Mouse (Mus musculus) yolk sac, embryonic 10.5 days (tissue): ENCODE measurements at regions not wholly inside any gene's neighbourhood (a gene's known extent, or its start where the extent isn't known, plus 50 kb on each side); places are given as distances from the start of the nearest gene placed in this dataset.
"Not testable (repeated sequence)": the region's sequence is repeated elsewhere in the genome, so short reads cannot be mapped to it uniquely, and the experiment has no call there.

ENCODE experiments used
- DNase-seq: peaks from one replicate; pipeline ENCODE4 v3.0.0-alpha.2; 2017; ENCODE audit warnings: low spot score

DNA sequence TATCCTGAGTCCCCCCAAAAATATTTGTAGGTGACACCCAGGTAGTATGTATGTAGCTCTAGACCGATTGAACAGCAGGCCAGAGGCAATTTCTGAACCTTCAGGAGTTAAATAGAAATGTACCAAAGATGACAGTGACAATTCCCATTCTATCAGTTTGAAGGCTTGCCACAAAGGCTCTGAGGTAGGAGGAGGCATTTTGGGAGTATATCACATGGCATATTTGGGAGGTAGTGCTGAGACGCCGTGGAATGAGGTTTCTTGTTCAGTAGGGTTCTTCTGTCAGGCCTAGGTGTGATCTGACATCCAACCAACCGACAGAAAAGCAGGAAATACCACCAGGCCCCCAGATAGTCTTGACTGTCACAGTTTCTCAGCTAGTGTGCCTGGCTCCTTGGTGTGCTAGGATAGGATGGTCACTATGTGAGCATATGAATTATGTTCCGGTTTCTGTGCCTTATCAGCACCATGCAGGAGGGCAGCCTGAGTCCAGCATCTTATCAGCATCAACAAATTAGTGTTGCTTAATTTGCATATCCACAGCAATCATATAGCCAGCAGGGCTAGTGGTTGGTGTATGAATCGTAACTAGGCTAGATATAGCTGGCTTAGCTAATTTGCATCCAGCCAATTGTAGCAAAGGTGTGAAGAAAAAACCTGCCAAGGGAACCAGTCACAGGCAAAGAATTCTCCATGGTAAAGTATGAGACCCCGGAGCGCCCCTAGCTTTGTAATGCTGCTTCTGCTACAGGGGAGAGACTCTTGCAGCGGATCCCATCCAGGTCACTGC, 136.3 kb upstream of the Bcor start:
- no peak for DNase-seq

DNA sequence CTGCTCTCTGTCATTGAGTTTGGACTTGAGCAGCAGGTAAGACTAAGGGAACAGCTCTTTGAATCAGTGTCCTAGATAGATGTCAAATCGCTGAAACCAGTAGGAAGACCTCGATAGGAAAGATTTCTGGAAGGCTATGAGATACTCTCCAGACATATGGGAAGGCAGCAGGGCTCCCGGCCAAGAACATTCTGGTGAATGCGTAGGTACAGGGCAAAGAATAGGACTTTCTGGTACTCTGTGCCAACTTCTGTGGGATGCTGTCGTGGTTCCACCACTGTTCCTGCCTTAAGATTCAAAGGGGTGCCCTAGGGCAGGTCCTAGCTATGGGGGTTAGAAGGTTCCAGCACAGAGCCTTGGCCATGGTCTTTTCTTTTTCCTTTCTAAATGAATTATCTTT, 138.5 kb upstream of the Bcor start:
- no peak for DNase-seq

DNA sequence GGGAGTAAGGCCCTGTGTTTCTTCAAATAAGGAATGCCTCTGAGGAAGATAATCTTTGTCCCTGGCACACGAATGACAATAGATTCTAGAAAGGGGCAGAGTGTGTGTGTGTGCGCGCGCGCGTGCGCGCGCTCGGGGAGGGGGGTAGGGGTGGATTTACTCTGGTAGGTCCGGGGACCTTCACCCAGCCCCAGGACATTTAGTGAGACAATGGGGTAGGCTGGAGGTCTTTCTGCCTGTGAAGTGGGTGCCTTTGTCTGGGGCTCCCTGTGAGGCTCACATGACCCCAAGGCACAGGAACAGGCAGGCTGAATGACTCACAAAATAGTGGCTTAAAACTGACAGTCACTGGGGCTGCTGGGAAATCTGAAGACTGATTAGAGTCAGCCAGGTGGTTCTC, 139.1 kb upstream of the Bcor start:
- no peak for DNase-seq

DNA sequence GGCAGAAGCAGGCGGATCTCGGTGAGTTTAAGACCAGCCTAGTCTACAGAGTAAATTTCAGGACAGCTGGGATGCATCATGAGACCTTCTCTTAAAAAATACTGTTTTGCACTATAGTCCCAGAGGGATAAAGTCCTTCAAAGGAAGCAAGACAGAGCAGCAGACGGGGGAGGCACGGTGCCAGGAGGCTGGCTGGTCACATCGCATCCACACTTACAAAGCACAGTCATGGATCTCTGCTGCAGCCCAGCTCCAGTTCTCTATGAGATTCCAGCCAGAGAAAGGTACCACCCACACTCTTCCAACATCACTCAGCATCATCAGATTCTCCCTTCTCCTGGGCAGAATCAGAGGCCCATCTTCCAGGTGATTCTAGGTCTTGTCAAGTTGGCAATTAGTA, 144.5 kb upstream of the Bcor start:
- DNase-seq, result no peak

DNA sequence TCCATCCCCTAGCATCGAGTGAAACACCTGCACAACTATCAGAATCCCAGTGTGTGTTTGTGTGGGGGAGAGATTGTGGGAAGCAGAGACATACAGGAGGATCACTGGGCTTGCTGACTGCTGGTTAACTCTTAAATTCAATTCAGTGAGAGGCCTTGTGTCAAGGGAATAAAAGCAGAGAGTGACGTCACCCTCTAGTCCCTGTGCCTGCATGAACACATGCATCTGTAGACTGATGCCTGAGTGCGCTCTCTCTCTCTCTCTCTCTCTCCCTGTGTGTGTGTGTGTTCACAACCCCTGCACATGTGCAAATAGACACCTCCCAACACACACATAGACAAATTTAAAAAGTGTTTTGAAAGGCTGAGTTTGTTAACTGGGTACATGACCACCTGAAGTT, 146.8 kb upstream of the Bcor start:
- no peak for DNase-seq

DNA sequence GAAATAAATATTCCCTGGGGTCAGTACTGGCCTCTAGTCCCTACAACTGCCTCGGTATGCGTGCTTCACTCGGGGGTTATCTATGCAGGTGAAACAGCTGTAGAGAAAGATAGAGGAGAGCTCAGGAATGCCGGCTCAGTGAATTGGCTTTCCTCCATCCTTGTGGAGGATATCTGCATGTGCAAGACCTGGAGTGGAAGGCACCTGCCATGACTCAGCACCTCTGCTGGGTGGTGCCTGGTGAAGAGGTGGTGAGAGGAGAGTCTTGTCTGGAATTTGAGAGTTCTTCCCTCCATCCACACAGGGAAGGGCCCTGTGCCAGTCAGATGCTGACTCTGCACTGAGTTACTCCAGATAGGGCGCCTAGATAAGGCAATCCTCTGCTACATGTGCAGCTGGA, 152.4 kb upstream of the Bcor start:
- DNase-seq, result peak; percentile 55

DNA sequence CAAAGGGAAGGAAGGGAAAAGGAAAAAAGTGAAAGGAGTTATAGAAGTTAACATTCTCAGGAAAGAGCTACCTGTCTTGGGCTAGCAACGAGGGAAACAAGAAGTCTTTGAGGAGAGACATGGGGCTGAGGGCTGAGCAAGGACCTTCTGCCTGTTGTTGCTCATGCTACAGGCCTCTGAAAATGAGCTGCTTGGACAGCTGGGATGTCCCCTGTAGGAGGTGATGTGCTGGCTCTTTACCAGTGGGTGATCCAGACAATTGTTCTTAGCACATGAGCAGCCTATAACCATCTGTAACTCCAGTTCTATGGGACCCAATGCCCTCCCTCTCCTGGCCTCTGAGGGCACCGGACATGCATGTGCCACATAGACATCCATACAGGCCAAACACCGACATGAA, 155.5 kb upstream of the Bcor start:
- DNase-seq, result no peak

DNA sequence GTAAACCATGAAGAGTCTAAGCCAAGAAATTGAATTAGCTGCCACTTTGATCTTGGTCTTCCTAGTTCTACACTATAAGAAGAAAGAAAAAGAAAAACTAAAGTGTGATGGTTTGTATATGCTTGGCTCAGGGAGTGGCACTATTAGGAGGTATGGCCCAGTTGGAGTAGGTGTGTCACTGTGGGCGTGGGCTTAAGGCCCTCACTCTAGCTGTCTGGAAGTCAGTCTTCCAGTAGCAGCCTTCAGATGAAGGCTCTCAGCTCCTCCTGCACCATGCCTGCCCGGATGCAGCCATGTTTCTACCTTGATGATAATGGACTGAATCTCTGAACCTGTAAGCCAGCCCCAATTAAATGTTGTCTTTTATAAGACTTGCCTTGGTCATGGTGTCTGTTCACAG, 157.3 kb upstream of the Bcor start:
- not testable (repeated sequence) for DNase-seq

DNA sequence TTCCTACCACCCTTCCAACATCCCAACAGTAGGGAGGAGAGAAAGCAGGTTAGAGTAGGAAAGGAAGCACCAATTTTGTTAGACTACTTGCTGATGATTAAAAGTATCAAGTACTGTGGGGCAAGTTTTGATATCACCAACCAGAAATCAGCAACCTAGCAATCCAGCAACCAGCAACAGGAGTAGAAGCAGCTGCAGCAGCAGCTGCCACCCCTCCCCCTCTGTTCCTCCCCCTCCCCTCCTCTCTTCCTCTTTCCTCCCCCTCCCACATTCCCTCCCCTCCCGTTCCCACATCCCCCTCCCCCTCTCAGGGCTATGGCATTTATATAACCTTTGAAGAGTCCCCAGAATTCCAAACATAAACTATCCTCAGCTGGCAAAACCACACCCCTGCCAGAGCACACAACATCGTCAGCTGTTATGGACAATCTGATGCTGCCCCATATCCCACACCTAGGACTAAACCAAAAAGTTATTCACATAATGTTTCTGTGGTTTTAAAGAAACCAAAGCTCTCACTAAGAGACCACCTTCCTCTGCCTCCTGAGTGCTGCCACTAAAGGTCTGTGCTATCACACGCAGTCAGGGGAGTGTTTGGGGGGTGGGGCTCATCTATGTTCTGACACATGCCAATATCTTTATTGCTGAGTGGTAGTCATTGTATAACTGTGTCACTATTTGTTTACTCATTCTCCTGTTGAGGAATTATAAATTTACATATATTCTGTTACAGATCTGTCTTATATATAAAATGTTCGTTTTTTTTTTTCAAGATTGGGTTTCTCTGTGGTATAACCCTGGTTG, 158.9 kb upstream of the Bcor start:
- no peak for DNase-seq

DNA sequence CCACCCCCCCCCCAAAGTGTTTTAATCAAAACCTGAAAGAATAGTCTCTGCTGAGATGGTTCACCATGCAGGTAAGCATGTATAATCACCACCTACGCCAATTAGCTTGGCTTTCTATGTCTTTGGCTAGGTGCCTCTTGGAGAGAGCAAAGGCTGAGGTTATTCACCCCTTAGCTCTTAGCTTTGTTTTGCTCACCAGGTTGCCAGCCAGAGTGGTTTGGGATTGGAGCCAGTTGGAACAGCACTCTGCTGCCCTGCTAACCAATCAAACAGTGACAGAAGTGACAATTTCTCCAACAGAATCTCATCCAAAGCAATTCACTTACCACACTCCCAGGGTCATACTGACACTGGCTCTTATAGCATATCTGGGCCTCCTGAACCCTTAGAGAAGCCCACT, 162.3 kb upstream of the Bcor start:
- no peak for DNase-seq

DNA sequence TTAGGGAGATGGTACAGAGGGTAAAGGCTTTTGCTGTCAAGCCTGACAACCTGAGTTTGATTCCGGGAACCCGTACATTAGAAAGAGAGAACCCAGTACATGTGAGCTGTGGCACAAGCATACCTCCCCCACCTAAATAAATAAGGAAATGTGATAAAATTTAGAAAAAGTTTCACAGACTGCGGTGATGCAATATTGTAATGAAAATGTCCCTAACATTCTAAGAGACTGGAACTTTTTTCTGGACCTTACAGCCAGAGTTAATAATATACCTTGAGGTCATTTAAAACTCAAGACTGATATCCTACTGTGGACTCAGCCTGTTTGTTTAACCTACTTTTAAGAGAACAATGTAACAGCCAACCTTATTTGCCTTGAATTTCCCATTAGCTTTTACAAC, 163.1 kb upstream of the Bcor start:
- no peak for DNase-seq

DNA sequence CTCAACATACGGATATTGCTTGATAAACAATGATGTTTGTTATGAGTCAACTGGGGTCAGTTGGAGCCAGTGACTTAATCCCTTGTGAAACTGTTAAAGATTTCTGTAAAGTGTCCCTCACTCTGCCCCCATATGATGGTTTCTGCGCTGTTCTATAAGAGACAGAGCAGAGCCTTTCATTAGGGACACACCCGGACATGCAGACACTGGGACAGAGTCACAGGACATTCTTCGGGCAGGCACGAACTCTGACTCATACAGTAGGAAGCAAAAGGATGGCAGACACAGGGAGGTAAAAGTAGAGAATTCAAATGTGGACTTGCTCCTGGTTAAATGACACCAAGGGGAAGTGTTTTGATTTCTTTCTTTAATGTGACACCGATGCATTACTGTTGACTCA, 163.7 kb upstream of the Bcor start:
- no peak for DNase-seq

DNA sequence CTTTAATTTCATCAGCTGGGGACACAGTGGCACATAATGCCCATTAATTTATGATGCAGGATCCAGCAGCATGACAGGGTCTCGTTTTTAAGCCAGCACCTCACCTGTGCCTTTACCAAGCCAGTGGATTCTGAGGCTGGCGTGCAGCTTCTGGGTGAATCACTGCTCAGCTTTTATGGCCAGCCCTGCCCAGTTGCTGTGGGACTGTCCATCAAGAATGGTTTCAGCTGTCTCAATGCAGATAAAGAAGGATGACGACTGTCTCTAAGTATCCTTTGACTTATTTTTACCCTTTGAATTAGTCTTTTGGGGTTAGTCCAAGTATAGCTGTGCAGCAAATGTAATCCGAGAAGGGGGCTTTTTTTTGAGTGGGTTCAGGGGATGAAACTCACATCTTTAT, 167.3 kb upstream of the Bcor start:
- no peak for DNase-seq

DNA sequence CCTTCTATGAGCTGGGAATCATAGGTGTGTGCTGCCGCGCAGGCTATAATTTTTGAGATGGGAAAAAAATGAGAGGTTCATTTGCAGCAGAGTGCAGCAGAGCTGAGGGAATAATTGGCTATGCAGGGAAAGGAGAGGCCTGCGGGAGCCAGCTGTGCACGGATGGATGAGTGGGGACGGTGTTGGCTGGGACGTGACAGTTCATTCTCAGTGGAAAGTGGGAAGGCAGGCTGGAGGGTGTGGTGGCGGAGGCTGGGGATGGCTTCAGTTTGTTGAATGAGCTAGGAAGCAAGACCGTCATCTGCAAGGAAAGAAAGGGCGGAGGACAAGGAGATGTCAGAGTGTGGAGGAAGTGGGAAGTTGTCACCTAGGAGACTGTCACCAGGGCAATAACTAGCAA, 180.4 kb upstream of the Bcor start:
- DNase-seq, result no peak

DNA sequence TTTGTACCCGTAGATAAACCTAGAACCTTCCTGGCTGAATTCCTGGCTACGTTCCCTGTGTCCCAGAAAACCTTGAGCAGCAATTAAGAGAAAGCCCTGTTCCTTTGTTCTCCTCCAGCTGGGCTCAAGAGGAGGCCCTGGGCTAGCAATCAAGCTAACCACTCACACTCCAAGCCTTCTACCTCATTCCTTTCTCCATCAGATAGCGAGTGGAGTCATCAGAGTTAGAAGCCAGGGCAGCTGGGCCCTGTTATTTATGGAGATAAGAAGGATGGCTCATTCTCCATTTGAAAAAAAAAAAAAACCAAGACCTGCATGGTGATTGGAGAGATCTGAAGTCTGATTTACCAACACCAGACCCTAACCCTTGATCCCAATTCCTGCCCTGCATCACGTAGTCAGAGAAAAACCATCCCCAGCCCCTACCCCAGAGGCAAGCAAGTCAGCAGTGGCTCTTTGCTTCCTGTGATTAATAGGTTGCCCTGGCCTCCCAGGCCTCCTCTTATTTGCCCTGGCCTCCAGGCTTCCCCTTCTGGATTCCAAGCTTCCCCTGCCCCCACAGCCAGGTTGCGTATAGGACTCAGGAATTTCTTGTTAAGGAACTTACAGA, 181.3 kb upstream of the Bcor start:
- DNase-seq, result peak; percentile 61

DNA sequence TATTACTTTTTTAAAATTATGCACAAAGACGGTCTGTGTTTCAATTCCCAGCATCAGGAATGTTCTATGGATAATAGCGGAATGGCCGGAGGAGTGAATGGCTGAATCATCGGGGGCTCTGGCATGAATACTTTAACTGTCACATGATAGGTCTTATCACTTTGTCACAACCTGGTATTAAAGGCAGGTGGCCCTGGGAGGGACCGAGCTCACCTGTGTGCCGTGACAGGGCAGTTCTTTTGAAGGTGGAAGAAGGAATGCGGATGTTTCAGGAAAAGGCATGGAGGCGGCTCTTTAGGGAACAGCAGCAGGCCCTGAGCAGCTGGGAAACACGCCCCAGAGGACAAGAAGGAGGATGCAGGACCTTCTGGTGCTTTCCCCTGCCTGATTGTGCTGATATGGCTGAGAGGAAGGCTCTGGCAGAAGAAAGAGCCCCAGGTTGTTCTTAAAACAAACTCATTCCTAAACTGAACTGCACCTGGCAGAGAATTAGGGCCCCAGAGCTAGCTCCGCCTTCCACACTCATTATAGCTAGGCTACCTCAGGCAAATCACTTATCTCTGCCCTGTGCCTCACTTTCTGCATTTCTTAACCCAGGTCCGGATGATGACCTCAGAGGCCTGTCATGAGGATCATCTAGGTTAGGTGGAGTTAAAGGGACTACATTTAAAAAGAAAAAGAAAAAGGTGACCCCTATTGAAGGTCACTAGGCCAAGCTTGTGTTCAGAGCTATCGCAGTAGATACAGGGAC, 184.8 kb upstream of the Bcor start:
- no peak for DNase-seq

DNA sequence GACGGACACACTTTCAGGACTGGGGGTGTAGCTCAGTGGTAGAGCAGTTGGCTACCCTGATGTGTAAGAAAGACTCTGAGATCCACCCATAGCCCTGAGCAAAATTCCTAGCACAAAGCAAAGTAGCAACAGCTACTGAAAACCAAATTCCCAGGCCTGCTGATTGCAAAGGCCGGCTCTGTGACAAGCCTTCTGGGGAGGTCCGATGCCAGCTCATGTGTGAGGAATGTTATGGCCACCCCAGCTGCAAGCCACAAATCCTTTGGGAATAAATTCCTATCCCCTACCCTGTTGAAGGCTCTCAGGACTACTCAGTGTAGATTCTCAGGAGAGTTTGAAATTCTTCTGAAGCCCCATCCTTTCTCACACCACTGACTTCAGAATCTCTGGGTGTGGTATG, 186.7 kb upstream of the Bcor start:
- no peak for DNase-seq

DNA sequence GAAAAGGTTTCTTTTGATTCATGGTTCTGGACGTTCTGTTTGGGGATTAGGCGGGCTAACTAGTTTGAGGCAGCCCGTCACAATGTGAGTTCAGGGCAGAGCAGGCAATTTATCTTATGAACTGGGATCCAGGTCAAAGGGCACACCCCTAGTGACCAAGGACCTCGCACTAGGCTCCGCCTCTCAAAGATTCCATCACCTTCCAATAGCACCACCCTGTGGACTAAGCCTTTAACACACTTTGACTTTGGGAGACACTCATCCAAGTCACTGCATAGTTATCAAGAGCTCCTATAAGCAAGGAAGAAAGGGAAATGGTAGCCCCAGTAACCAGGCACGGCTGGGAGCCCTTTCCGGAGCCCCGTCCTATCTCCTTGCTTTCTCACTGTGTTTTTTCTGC, 188.0 kb upstream of the Bcor start:
- peak; percentile 22 for DNase-seq

DNA sequence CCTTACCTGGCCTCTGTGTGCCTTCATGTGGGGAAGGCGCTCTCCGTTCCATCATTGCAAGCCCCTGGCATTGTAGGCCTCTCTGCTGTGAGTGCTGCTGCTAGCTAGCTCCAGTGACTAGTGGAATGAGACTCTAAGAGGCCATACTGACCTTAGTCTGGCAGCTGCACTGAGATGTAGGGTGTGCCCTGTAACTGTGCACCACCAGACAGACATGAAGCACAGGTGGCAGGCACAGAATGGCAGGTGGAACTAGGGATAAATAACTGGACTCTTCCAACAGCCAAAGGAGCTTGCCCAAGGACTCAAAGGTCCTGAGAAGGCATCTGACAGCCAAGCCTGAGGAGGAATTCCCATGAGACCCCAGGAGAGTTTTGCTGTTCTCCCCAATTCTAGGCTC, 194.7 kb upstream of the Bcor start:
- no peak for DNase-seq

DNA sequence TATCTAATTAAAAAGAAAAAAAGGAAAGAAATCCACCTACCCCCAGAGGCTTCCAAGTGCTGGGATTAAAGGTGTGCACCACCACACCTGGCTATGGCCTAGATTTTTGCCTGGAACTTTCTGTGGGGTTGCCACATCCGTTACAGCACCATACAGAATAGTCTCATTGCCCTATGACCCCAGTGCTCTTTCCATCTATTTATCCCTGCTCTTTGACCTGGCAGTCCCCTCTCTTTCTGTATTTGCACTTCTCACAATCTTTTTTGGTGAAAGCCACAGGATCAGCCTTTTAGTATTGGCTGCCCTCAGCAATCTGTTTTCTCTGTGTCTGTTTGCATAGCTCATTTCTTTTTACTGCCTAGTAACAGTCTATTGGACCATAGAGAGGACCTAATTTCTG, 197.9 kb upstream of the Bcor start:
- no peak for DNase-seq

DNA sequence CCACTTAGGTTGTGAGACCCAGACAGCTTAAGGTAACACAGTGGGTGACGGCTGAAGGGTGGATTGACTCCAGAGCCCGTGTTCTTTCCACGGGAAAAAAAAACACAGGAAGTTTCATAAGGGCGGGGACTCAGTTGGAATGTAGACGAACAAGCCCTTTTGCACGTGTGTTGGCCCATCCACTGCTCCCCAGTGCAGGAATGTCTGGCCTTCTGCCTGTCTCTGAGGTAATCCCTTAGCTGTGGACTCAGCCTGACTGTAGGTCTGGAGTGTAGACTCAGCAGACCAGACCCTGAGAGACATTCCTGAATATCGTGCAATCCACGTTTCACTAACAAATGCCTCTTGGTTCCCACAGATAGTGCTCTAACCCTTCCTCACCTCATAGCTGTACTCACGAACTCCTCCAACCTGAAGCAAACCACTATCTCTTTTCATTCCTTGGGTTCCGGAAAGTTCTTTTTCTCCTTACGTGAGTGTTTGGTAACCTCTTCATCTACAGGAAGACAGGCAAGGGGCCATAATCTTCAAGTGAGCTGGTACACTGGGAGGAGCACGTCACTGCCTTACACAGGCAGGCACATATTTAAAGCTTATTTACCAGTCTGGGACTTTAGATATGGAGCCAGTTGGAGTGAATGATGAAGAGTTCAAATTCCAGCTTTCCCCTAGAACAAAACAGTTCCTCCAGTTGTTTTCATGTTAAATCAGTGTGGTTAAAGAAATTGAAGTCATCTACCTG, 205.6 kb upstream of the Bcor start:
- DNase-seq, result peak; percentile 32

DNA sequence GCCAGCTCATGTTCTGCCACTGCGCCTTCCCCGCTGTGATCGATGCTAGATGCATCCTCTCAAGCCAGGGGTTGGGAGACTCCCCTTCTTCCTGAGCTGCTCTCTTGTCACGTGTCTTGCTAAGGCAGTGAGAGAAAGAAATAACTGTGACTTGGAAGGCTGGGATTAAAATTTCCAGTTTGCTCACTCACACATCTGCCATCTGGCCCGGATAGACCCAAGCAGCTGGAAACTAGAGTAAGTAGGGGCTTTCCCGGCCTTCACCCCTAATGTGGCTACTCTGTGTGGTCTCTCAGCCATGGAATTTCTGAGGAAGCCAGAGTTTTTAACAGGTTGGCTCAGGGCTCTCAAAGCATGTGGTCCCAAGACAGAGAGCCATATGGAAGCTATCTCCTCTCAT, 206.6 kb upstream of the Bcor start:
- no peak for DNase-seq
